In genomic region chr14:31591243-31591642, GRCm38 (mm10) we compare ENCODE assay signal across 28 mouse cellular contexts. TPM values are rescaled to one million over a fixed set of nuclear protein-coding genes. Genes with fewer than 3 reads are reported as not detected.
DNase-seq lines count a peak whose midpoint lies in the region; ATAC-seq and TF ChIP-seq lines count a peak whose summit lies in the region.
"Had no signal": no experiment of that assay in that cellular context is flagged by ENCODE, and none has a peak within 500 bp of the region (broad histone marks: within the 10 kb centered on the region; RNA-seq: fewer than 3 reads in every experiment).

TSS of gene Colq (minus strand) at chr14:31591343.

- H3K4me1 ChIP-seq in heart, embryonic 15.5 days (replicated peaks): no peaks in the 10 kb centered on the region
- no peaks in the 10 kb centered on the region for H3K4me1 ChIP-seq in lung, adult 2 months (ENCODE audit: control insufficient read depth, insufficient read depth, low read length)
- no peaks in the 10 kb centered on the region for H3K4me1 ChIP-seq in lung, postnatal 0 days (ENCODE audit: insufficient read depth, low read depth, low read length)
- H3K4me1 ChIP-seq in thymus, adult 2 months (replicated peaks; ENCODE audit: control insufficient read depth, insufficient read depth, low read length): peaks cover 7% of the 10 kb centered on the region
- H3K4me1 ChIP-seq: embryonic facial prominence, embryonic 12.5 days; embryonic facial prominence, embryonic 15.5 days; heart, embryonic 13.5 days; hindbrain, embryonic 10.5 days; hindbrain, embryonic 13.5 days; intestine, embryonic 15.5 days had no signal

- no peaks in the 10 kb centered on the region for H3K36me3 ChIP-seq in heart, embryonic 15.5 days
- no peaks in the 10 kb centered on the region for H3K36me3 ChIP-seq in lung, postnatal 0 days (ENCODE audit: insufficient read depth, low read length)
- H3K36me3 ChIP-seq in thymus, adult 2 months (ENCODE audit: control insufficient read depth, insufficient read depth, low read length): no peaks in the 10 kb centered on the region
- H3K36me3 ChIP-seq: embryonic facial prominence, embryonic 12.5 days; embryonic facial prominence, embryonic 15.5 days; heart, embryonic 10.5 days; heart, embryonic 13.5 days; hindbrain, embryonic 10.5 days; hindbrain, embryonic 13.5 days; intestine, embryonic 15.5 days had no signal

- H3K9ac ChIP-seq in heart, embryonic 15.5 days: no peak within 1 kb of the TSS
- H3K9ac ChIP-seq in lung, postnatal 0 days (replicated peaks; ENCODE audit: low read depth): no peak within 1 kb of the TSS
- H3K9ac ChIP-seq: embryonic facial prominence, embryonic 12.5 days; embryonic facial prominence, embryonic 15.5 days; forebrain, postnatal 0 days; heart, embryonic 13.5 days; hindbrain, embryonic 13.5 days; intestine, embryonic 15.5 days had no signal

- no peak for TF ChIP-seq POLR2A in lung, adult 2 months (IDR thresholded peaks at IDR 0.05; ENCODE audit: borderline replicate concordance, extremely low read depth, low read depth, low read length)
- TF ChIP-seq POLR2A in thymus, adult 2 months (IDR thresholded peaks at IDR 0.05; ENCODE audit: control insufficient read depth, extremely low read depth, insufficient read depth, low read length, poor library complexity): no peak

- DNase-seq in heart, adult 9 months (ENCODE audit: low spot score in 2 of 2): no peak
- DNase-seq in lung, adult 2 months: no peak
- DNase-seq in lung, postnatal 0 days (ENCODE audit: low spot score): no peak
- no peak for DNase-seq in thymus, adult 2 months
- no peak for DNase-seq in thymus, adult 18-20 months
- DNase-seq in kidney, adult 18-20 months: no peak
- DNase-seq: adrenal gland, adult 2 months; adrenal gland, postnatal 14 days; cerebellum, adult 11 months; cerebellum, adult 2 months; cerebellum, adult 9-11 months; cerebellum, postnatal 25 days; forebrain, postnatal 0 days; gastrocnemius, adult 2 months; gastrocnemius, postnatal 25 days had no signal

- H3K27ac ChIP-seq in heart, embryonic 15.5 days: no peak within 1 kb of the TSS
- H3K27ac ChIP-seq in lung, postnatal 0 days (ENCODE audit: low read length): no peak within 1 kb of the TSS
- H3K27ac ChIP-seq in thymus, adult 2 months (ENCODE audit: control insufficient read depth, insufficient read depth, low read length): no peak within 1 kb of the TSS
- H3K27ac ChIP-seq: embryonic facial prominence, embryonic 12.5 days; embryonic facial prominence, embryonic 15.5 days; gastrocnemius, adult 2 months; heart, embryonic 10.5 days; heart, embryonic 13.5 days; hindbrain, embryonic 10.5 days; hindbrain, embryonic 13.5 days; intestine, embryonic 15.5 days had no signal

- ATAC-seq in heart, embryonic 15.5 days (replicated peaks; ENCODE audit: insufficient number of reproducible peaks, insufficient read depth, low FRiP score, low read depth): no peak
- ATAC-seq in lung, postnatal 0 days: no peak
- ATAC-seq: CD4-positive, CD25-positive, alpha-beta regulatory T cell, adult 4 months; forebrain, embryonic 14.5 days; forebrain, postnatal 0 days; hindbrain, embryonic 16.5 days; intestine, embryonic 15.5 days had no signal

- H3K4me3 ChIP-seq in heart, embryonic 15.5 days: no peak within 1 kb of the TSS
- H3K4me3 ChIP-seq in lung, adult 2 months (replicated peaks; ENCODE audit: extremely low read depth, low read depth, low read length): no peak within 1 kb of the TSS
- no peak within 1 kb of the TSS for H3K4me3 ChIP-seq in lung, postnatal 0 days (ENCODE audit: low read depth, low read length)
- no peak within 1 kb of the TSS for H3K4me3 ChIP-seq in thymus, adult 2 months (ENCODE audit: control insufficient read depth, insufficient read depth, low read length)
- H3K4me3 ChIP-seq: embryonic facial prominence, embryonic 12.5 days; embryonic facial prominence, embryonic 15.5 days; gastrocnemius, adult 2 months; heart, embryonic 10.5 days; heart, embryonic 13.5 days; hindbrain, embryonic 10.5 days; hindbrain, embryonic 13.5 days; intestine, embryonic 15.5 days had no signal

- H3K9me3 ChIP-seq in heart, embryonic 15.5 days (replicated peaks): no peaks in the 10 kb centered on the region
- H3K9me3 ChIP-seq in lung, postnatal 0 days (ENCODE audit: low read length): no peaks in the 10 kb centered on the region
- H3K9me3 ChIP-seq: embryonic facial prominence, embryonic 15.5 days; heart, embryonic 10.5 days; heart, embryonic 13.5 days; hindbrain, embryonic 10.5 days; hindbrain, embryonic 13.5 days; intestine, embryonic 15.5 days had no signal

- WGBS in heart, embryonic 15.5 days: 79% methylated on average over 3 of the region's 3 CpGs
- 89% methylated on average over 3 of the region's 3 CpGs for WGBS in lung, adult 2 months
- 75% methylated on average over 3 of the region's 3 CpGs for WGBS in lung, postnatal 0 days
- 98% methylated on average over 3 of the region's 3 CpGs for WGBS in thymus, adult 2 months

- H3K4me2 ChIP-seq in heart, embryonic 15.5 days: no peak within 1 kb of the TSS
- no peak within 1 kb of the TSS for H3K4me2 ChIP-seq in lung, postnatal 0 days (replicated peaks; ENCODE audit: low read depth, low read length)
- H3K4me2 ChIP-seq: embryonic facial prominence, embryonic 12.5 days; embryonic facial prominence, embryonic 15.5 days; heart, embryonic 13.5 days; hindbrain, embryonic 13.5 days; intestine, embryonic 15.5 days had no signal

- no peak for TF ChIP-seq CTCF in lung, adult 2 months (IDR thresholded peaks at IDR 0.05; ENCODE audit: insufficient read depth, low read length)
- no peak for TF ChIP-seq CTCF in lung, postnatal 0 days (IDR thresholded peaks at IDR 0.05)
- no peak for TF ChIP-seq CTCF in thymus, adult 2 months (IDR thresholded peaks at IDR 0.05; ENCODE audit: borderline replicate concordance, control insufficient read depth, extremely low read depth, insufficient read depth, low read length, poor library complexity)

- no peaks in the 10 kb centered on the region for H3K27me3 ChIP-seq in heart, embryonic 15.5 days
- no peaks in the 10 kb centered on the region for H3K27me3 ChIP-seq in lung, postnatal 0 days (replicated peaks; ENCODE audit: insufficient read depth, low read length)
- no peaks in the 10 kb centered on the region for H3K27me3 ChIP-seq in thymus, adult 2 months (ENCODE audit: control insufficient read depth, insufficient read depth, low read length)
- H3K27me3 ChIP-seq: embryonic facial prominence, embryonic 12.5 days; embryonic facial prominence, embryonic 15.5 days; heart, embryonic 13.5 days; hindbrain, embryonic 13.5 days; intestine, embryonic 15.5 days had no signal

- no peak for TF ChIP-seq EP300 in lung, postnatal 0 days (IDR thresholded peaks at IDR 0.05)

RNA-seq across cellular contexts. Expression of gene Colq, which starts in this region (rescaled TPM):
- 11.1 and 13.5 TPM in 2 replicates for polyA plus RNA-seq in heart, embryonic 15.5 days (2015; fragmentation: Nextera tagmentation; extraction: Ambion mirVana)
- polyA plus RNA-seq in lung, adult 2 months (2012; rRNA removed): 37.6 and 55.3 TPM in 2 replicates
- 1.1 and 1.4 TPM in 2 replicates for polyA plus RNA-seq in lung, postnatal 0 days (2015; fragmentation: Nextera tagmentation; extraction: Ambion mirVana)
- polyA plus RNA-seq in thymus, adult 2 months (2012; rRNA removed): 151 and 166 TPM in 2 replicates
- polyA plus RNA-seq: C2C12; forebrain, embryonic 11.5 days had no signal
